Mouse (Mus musculus) frontal cortex, postnatal 25 days (tissue): ENCODE measurements around the gene Elob.
A peak's percentile ranks its signal among the peaks of the same experiment; 100 is the strongest.

ENCODE experiments used
- DNase-seq, 2 experiments: peaks; one replicate each; pipeline ENCODE4 v3.0.0; 2022; ENCODE audit warnings: low spot score in 2 of 2

Elob gene

DNA sequence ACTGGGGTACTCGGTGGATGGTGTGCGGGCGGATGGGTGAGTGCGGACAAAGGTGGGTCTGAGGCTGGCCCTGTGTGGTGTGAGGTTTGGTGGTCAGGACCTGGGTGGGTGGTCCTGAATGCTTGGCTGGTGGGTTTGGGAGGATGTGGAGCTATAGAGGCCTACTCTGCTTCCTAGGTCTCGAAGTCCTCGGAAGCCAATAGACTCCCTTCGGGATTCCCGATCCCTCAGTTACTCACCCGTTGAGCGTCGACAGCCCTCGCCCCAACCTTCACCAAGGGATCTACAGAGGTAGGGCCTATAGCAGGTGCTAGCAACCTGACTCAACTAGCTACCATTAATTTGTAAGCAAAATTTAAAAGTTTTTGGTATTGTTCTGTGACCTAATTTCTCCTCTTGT, 5.3 kb downstream of the Elob start:
- DNase-seq = no peak

DNA sequence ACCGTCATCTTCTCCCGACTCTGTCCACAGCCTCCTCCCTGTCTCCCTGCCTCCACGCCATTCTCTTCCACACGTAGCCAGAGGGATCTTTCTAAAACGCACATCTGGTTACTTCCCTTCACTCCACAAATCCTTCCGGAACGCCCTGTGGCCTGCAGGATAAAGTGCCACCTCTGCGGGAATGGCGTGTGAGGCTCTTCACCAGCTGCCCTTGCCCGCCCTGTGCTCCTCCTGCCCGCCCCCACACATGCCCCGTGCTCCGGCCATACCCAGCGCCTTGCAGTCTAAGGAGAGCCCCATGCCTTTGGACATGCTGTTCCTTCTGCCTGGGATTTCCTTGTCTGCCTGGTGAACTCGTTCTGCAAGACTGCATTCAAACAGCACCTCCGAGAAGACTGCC, 5.9 kb downstream of the Elob start:
- no peak for DNase-seq

DNA sequence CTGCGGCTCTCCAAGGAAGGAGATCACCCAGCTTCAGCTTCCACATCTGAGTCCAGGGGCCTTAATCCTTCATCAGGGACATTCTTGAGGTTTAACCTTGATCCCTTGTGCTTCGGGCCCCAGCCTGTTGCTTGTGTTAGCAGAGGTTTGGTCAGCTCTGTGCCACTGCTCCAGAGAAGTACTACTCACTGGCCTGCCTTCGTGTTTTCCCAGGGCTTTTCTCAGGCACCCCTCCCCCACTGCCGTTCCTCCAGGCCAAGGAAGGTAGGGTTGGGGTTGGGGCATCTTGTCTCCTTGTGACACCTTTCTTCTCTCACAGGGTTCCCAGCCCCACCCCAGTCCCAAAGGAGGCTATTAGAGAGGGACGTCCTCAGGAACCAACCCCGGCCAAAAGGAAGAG, 6.8 kb downstream of the Elob start:
- DNase-seq = no peak

DNA sequence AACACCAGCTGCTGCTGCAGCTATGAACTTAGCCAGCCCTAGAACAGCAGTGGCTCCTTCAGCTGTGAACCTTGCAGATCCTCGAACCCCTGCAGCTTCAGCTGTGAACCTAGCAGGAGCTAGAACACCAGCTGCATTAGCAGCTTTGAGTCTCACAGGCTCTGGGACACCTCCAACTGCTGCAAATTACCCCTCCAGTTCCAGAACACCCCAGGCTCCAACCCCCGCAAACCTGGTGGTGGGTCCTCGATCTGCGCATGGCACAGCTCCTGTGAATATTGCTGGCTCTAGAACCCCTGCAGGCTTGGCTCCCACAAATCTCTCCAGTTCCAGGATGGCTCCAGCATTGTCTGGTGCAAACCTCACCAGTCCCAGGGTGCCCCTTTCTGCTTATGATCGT, 8.2 kb downstream of the Elob start:
- no peak for DNase-seq

DNA sequence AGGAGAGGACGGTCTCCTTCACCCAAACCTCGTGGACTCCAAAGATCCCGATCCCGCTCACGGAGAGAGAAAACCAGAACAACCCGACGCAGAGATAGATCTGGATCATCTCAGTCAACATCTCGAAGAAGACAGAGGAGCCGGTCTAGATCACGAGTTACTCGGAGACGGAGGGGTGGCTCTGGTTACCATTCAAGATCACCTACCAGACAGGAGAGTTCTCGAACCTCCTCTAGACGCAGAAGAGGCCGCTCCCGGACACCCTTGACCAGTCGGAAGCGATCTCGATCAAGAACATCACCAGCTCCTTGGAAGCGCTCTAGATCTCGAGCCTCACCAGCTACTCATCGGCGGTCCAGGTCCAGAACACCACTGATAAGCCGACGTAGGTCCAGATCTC, 9.7 kb downstream of the Elob start:
- no peak for DNase-seq

DNA sequence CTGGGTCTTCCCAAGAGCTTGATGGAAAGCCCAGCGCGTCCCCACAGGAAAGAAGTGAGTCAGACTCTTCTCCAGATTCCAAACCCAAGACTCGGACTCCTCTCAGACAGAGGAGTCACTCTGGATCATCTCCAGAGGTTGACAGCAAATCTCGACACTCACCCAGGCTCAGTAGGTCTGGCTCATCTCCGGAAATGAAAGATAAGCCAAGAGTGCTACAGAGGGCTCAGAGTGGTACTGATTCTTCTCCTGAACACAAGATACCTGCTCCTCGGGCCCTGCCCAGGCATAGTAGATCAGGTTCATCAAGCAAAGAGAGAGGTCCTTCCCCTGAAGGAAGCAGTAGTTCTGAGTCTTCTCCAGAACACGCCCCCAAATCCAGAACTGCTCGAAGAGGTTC, 10.4 kb downstream of the Elob start:
- DNase-seq = no peak

DNA sequence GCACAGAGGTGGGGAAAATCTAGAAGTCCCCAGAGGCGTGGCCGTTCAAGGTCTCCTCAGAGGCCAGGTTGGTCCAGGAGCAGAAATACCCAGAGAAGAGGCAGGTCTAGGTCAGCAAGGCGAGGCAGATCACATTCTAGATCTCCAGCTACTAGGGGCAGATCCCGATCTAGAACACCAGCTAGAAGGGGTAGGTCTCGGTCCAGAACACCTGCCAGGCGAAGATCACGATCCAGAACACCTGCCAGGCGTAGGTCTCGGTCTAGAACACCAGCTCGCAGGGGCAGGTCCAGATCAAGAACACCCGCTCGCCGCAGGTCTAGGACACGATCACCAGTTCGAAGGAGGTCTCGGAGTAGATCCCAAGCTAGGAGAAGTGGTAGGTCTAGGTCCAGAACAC, 13.3 kb downstream of the Elob start:
- no peak for DNase-seq

DNA sequence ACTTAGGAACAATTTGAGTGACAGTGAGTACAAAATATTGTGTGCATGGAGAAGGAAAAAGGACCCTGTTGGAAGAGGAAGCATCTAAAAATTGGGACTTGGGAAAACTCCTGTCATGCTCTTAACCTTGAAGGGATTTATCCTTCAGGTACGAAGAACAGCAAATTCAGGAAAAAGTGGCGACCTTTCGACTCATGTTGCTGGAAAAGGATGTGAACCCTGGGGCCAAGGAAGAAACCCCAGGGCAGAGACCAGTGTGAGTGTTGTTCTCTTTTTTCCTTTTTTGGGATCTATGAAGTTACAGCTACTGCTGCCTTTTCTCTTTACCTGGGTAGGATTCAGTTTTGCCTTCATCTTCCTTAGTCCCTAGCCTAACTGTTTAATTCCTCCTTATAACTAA, 21.0 kb downstream of the Elob start:
- no peak for DNase-seq

DNA sequence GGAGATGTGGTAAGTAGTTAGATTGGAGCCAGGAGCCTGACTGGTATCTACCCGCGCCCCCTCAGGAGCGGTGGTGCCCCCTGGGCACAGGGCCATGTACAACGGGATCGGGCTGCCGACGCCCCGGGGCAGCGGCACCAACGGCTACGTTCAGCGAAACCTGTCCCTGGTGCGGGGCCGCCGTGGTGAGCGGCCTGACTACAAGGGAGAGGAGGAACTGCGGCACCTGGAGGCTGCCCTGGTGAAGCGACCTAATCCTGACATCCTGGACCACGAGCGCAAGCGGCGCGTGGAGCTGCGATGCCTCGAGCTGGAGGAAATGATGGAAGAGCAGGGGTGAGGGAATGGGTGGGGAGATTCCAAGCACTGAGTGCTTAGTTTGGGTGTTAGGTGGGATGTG, 22.1 kb downstream of the Elob start:
- no peak for DNase-seq

DNA sequence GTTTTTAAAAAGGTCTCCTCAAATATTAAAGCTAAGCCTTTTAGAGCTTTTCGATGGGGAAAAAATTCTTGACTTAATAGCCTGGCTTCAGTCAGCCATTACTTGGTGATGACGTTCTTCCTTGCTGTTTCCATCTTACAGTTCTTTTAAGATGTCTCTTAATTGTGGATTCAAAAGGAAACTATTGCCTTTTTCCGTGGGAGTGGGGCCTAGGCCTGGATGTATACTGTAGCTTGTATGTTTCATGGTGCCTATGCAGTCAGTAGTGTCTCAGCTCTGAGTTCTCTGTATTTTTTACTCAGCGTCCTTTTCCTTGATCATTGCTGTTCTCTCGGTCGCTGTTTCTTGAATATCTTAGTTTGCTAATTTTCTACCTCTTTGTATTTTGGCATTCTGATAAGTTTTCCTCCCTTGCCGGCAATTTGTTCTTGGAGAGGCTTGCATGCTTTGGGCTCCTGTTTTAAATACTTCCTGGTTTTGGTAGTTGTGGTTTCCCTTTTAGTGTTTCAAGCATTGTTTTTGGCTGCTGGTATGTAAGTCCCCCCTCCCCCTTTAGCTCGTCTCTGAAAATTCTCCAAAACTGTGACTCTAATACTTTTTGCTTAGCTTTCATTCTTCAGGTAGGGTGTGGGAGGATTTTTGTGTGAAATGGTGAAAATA, 24.4 kb downstream of the Elob start:
- DNase-seq = no peak

DNA sequence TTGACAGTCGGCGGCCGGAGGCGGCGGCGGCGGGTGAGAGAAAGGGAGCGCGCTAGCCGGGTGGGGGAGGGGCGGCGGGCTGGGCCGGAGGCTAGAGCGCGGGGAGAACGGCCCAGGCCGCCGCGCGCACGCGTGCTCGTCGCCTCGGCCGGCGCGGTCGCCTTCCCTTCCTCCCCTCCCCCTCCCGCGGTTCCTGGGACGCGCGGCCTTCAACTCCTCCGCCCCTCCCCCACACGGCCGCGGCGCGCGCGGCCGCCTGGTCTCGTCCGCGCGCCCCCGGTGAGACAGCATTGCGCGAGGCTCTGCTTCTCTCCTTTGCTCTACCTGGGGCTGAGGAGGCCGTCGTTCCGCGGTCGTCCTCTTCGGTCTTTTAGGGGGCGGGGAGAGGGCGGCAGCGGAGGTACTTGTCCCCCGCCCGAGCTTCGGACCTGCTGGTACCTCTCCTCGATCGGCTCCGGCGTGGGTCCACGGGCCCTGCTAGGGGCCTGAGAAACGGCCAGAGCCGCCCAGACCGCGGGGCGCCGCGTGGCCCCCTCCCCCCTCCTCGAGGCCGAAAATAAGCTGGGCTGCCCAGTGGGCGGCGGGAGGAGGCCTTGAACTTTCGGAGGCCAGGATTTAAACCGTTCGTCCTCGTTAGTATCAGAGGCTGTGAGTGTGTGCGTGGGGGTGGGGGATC, 25.4 kb downstream of the Elob start:
- peak; percentile 45 to 59 for DNase-seq

DNA sequence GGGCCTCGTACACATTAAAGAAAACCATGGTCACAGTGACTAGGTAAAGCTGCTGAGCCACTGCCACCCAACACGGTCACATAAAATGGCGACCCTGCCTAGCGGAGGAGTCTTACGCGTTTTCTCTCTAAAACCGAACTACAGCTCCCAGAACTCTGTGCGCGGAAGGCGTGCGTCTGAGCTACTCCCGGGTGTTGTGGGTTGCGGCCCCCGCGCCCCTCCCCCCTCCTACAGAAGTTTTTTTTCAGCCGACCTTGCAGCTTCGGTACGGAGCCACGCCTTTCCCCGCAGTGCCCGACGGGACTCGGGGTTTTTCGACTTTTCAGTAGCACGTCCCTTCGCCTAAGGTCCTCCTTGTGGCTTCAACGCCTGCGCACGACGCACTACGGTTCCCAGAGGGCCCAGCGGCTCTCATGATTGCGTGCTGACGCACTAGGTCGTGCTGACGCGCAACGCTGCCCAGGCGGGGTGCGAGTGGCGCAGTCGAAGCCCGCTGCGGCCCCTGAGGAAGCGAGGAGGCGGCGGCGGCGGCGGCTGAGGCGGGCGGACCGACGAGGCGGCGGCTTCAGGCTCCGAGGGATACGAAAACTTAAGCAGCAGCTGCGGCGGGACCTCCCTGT, 26.1 kb downstream of the Elob start:
- peak; percentile 94 to 95 for DNase-seq

DNA sequence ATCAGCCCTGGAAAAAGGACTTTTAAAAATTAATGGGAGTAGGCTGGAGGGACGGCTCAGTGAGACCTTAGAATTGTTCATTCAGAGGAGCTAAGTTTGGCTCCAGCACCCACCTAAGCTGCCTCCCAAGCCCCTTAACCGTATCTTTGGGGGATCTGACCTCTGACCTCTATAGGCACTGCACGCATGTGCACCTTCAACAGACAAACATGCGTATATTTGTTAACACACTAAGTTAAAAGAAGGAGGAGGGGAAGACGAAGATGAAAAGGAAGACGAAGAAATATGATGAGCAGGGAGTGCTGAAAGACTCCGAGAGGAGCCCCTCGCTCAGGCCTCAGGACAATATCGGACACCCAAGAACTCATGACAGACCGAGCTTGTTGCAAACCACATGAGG, 27.3 kb downstream of the Elob start:
- no peak for DNase-seq

DNA sequence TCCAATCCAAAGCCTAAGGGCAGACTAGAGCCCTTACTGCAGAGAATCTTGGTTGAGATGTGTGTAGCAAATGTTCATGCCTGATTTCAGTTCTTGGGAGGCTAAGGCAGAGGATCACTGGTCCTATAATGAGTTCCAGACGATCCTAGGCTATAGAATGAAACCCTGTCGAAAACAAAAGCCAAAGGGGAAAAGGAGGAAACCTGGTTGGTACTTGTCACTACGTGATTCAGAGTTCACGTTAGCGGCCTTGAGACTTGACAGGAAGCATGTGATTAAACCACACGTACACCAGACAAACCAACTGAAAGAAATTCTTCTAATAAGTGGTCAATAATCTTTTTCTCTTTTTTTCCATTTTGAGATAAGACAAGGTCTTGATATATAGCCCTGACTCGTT, 31.6 kb downstream of the Elob start:
- no peak for DNase-seq

DNA sequence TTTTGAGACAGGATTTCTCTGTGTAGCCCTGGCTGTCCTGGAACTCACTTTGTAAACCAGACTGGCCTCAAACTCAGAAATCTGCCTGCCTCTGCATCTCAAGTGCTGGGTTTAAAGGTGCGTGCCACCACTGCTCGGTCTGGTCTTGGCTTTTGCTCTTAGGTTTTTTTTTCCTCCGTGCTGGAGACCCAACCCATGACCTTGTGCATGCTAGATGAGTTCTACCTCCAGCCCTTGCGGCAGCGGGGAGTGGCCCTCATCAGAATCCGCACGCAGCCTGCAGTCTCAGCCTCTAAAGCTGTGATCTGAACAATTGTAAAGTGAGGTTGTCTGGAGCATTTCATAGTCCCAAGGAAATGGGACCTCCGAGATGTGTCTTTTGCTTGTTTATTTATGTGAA, 33.6 kb downstream of the Elob start:
- DNase-seq = no peak

DNA sequence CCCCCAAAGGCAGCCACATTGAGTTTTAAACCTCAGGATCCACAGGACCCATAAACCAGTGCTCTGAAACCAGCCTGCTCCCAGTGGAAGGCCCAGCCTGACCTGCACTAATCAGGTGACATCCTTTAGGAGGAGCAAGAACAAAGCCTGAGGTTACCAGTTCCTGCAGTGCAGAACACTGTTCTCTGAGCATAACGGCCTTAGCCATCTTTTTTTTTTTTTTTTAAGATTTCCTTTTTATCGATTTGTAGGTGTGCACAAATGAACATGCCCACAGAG, 37.9 kb downstream of the Elob start:
- DNase-seq = no peak

DNA sequence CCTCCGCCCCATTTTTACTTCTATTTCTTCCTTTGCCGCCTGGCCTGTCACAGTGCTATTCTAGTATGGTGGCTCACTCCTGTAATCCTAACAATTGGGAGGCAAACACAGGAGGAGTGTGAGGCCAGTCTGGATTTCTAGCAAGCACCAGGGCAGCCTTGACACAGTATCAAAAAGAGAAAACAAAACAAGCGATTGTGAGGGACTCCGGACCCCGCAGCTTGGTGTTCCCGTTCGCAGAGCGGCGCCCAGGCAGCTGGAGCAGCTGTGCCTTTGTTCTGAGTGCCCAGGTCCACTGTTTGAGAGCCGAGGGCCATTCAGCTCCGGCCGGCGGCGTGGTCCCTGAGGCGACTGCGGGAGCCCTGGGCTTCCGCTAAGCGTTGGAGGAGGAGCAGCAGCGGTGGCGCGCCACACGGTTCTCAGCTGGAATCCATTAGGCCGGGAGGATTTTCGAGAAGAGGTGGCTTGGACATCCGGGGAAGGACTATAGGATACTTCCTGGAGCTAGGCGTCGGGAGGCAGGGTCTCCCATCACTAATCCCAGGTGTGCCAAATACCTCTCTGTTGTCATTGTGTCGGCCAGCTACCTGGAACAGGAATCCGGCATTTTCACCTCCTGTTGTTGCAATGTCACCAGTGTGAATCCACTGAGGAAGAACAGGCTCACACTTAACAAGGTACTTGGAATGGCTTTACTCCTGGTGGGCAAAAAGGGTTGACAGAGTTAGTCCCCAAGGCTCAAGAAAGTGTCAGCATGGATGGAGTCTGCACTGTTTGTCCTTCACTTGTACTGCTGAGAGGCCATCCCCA, 38.5 kb downstream of the Elob start, which contains the start of gene Srrm2:
Srrm2 (plus strand) TSS at position 264 of the 810 bp plus-strand sequence.
- DNase-seq = peak; percentile 29 to 41

DNA sequence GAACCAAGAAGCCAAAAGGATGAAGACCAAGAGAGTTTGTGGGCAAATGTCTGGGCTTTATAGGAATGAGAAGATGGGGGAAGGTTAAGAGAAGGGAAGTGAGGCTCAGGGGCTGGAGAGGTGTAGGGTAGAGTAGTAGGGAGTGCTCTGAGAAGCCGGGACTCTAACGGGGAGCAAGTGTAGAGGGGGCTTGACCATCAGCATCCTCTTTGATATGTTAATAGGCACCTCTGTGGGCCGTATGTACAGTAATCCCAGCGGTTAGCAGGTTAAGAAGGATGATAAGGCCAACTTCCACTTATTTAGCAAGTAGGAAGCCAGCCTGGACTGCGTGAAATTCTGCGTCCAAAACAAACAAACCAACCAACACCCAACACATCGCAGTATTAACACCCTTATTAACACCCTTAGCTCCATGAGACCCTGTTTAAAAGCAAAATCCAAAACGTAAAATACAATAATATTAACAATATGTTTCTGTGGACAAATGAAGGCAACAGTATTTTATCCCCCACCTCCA, 39.1 kb downstream of the Elob start:
- DNase-seq = no peak

DNA sequence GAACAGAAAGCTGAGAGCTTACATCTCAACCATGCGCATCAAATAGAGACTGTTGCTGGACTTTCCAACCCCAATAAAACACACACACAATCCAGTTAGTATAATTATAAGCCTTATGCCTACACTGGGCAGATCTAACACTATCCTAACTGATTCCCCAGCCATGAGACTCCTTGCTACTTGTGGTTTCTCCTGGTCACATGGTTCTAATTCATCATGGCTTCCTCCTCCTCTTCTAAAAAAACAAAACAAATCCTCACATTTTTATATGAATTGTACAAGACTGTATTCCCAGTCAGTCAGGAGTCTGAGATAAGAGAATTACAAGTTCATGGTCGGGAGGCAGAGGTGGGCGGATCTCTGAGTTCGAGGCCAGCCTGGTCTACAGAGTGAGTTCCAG, 40.0 kb downstream of the Elob start:
- no peak for DNase-seq

DNA sequence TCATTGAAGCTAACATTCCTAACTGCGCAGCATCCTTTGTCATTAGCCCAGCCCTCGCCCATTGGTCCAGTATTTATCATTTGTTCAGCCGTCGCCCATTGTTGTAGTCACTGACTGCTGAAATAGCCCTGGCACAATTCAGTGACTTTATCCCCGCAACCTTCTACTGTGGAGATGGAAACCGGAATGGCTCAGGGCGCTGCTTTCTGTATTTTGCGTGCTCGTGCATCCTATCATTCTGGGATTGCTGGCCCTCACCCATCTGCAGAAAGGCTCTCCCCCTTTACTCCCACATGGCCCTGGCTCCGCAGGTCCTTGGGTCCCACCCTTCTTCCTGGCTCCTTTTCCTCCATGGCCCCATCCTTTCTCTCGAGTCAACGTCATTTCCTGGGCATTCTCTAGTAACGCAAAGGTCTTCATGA, 42.4 kb downstream of the Elob start:
- no peak for DNase-seq

DNA sequence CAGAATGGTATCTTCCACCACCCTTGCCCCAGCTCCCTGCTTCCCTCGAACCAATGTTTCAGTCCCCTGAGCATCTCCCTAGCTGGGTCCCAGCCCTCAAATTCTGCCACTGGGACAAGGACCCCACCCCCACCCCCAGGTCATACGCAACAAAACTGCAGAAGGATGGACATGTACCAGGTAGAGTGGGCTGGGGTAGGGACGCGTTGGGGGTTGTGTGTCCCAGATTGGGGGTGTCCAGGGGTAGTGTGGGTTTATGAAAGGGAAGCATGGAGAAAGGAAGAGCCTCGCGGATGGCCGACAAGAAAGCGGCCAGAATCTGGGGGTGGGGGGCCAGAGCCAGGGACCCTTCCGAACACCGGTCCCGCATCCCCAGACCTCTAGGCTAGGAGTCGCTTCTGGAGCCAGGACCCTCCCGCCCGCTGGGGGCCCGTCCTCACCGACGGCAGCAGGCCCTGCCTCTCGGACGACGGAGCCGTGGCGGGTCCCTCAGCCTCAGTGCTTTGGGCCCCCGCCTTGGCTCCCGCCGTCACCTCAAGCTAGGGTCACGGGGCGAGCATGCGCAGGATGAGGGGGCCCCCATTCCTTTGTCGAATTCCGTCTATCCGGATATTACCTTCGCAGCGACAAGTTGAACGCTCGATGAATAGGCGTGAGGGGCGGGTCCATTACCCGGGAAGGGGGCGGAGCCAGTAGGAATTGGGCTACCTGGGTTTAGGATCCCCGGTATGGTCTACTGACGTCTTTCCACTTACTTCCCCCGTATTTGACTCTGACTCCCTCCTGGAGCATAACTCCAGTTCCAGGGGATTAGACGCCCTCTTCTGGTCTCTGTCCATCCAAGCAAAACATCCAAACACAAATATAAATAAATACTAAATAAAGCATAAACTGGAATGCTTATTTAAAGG, 43.1 kb downstream of the Elob start, which contains the start of gene Flywch2:
Flywch2 (minus strand) TSS at position 521 of the 911 bp plus-strand sequence.
- DNase-seq = peak; percentile 71 to 75
